Mouse (Mus musculus) urinary bladder, adult 18-20 months (tissue): ENCODE measurements around the gene Gpsm3.
A peak's percentile ranks its signal among the peaks of the same experiment; 100 is the strongest.

Experiments used
- DNase-seq, 2 experiments: peaks; one replicate each; pipeline ENCODE4 v3.0.0; 2022; ENCODE audit warnings: low spot score in 2 of 2, mixed read lengths in 2 of 2

The Gpsm3 gene

DNA sequence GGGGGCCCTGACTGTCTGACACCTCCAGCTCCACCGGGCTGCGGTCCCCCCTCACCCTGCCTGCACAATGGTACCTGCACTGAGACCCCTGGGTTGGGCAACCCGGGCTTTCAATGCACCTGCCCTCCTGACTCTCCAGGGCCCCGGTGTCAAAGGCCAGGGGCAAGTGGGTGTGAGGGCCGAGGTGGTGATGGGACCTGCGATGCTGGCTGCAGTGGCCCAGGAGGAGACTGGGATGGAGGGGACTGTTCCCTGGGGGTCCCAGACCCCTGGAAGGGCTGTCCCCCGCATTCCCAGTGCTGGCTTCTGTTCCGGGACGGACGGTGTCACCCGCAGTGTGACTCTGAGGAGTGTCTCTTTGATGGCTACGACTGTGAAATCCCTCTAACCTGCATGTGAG, 7.1 kb upstream of the Gpsm3 start:
- DNase-seq, result no peak

- DNase-seq, result no peak
Observed at GRCm38 (mm10) chr17:34583397-34583796, 6.2 kb upstream of the Gpsm3 start.

- DNase-seq, result no peak
Observed at GRCm38 (mm10) chr17:34583819-34584218, 5.8 kb upstream of the Gpsm3 start.

DNA sequence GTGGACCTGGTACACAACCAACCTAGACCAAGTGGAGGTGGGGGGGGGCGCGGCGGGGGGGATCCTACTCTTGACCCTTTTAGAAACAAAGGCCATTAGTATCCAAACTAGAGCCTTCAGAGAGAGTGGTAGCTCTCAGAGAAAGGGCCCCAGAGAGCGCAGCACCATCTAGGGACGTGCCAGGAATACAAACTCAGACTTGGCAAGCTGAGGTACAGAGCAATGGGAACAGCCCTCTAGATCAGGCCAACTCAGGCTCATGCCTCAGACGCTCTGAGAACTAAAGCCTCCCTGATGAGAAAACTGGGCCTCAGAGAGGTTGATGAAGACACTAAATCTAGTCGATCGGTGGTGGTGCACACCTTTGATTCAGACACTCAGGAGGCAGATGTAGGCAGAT, 4.5 kb upstream of the Gpsm3 start:
- no peak for DNase-seq

DNA sequence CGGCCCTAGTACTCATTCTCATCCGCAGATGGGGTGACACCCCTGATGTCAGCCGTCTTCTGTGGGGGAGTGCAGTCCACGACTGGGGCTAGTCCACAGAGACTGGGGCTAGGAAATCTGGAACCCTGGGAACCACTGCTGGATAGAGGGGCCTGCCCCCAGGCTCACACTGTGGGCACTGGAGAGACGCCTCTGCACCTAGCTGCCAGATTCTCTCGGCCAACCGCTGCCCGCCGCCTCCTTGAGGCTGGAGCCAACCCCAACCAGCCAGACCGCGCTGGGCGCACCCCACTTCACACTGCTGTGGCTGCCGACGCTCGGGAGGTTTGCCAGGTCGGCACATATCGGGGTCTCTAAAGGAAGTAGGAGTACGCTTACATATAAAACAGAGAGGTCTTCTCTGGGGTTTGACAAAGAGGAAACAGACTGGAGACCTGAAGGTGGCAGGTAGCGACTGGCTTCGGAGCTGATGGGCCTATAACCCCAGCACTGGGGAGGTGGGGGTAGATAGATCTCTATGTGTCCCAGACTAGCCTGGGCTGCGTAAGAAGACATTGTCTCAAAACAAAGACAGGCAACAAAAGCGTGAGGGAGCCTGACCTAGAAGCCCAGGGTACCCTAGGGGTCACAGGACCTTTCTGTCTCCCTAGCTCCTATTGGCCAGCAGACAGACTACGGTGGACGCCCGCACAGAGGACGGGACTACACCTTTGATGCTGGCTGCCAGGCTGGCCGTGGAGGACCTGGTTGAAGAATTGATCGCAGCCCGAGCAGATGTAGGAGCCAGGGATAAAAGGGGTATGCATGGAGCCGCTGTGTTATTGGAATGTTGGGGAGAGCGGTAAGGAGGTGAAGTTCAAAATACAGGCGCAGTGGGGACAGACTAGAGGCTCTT, 3.5 kb upstream of the Gpsm3 start:
- no peak for DNase-seq

GRCm38 (mm10) chr17:34586796-34587422, 2.7 kb upstream of the Gpsm3 start:
- DNase-seq, result no peak

GRCm38 (mm10) chr17:34587423-34587811, 2.2 kb upstream of the Gpsm3 start:
- DNase-seq, result peak; percentile 95 to 96

- no peak for DNase-seq
Observed at GRCm38 (mm10) chr17:34587814-34588213, 1.8 kb upstream of the Gpsm3 start.

DNA sequence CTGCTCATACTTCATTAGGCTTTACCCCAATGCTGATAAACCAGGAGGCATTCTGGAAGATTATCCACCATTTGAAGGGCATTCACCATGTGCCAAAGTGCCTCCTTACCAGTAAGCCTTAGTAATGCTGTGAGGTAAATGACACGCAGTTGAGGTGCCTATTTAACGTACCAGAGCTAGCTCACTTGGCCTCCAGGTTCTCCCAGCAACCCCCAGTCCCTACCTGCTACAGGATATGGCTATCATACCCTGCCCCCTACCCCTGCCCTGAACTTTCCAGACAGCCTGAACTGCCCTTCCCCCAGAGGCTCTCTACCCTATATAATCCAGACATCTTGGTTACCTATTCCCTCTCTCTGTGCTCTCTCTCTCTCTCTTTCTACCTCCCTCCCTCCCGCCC, 839 bp upstream of the Gpsm3 start:
- no peak for DNase-seq

GRCm38 (mm10) chr17:34589206-34589605, 400 bp upstream of the Gpsm3 start:
- DNase-seq, result no peak

DNA sequence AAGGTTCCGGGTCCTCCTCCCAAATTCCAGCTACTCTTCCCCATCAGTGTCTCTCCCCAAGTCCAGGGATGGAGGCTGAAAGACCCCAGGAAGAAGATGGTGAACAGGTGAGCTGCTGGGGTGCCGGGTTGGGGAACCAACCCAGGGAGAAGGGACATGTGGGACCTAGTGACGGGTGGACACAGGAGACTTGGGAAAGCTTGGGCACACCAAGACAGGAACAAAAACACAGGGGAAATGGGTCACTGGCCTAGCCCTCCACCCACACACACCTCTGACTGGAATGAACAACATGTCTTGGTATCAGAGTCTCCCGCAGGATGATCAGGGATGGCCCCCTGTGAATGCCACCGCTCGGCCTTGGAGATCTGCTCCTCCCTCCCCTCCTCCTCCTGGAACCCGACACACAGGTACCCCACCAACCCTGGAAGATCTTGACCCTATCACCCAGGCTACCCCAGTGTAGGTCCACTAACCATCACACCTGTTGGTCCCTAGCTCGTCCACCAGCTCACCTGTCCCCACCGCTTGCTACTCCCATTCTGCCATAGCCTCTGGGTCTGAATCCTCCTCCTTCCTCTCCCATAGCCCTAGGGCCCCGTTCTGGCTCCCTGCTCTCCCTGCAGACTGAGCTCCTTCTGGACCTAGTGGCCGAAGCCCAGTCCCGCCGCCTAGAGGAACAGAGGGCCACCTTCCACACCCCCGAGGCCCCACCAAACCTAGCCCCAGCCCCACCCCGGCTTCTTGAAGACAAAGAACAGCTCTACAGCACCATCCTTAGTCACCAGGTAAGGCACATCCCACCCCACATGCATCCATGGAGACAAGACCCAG, 765 bp downstream of the Gpsm3 start:
- DNase-seq, result no peak

DNA sequence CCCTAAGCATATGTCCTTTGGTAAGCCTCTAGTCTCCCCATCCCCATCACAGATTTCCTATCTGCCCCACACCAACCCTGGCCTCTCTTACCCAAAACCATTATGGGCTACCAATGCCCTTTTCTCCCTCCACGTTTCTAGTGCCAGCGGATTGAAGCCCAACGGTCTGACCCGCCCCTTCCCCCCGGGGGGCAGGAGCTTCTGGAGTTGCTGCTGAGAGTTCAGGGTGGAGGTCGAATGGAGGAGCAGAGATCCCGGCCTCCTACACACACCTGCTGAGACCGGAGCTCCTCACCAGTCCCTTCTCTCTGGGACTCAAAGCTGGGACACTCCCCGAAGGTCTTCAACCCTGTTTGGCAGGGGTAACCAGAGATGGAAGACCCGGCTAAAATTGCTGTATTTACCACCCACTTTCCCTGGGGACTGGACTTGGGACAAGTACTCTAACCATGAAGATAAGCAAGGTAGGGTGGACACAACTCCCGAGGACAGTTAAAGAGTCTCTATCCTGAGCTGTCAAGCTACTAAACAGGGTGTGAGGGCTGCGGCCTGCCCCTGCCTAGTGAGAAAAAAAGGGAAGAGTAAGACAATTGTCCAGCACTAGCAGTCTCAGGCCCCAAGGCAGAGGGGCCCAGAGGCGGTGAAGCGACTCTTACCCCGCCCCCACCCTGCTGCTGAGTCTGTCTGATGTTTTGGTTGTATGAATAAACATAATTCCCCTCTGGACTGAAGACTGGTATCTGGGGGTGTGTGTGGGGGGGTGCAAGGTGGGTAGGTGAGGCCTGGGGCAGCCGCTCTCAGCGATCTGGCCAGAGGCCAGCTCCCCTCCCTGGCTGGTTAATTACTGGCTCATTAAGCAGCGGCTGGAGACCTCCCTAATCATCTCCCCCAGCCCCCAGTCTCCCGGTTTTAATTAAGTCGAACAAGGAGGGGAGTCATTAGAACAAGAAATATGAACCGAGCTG, 1.7 kb downstream of the Gpsm3 start, which contains the start of gene Pbx2:
Gene Pbx2, plus strand, starts transcription at position 238 of the 965 bp plus-strand sequence.
- DNase-seq, result no peak

GRCm38 (mm10) chr17:34591994-34592375, 2.4 kb downstream of the Gpsm3 start:
- DNase-seq, result peak in 1 of 2 experiments; percentile 85

DNA sequence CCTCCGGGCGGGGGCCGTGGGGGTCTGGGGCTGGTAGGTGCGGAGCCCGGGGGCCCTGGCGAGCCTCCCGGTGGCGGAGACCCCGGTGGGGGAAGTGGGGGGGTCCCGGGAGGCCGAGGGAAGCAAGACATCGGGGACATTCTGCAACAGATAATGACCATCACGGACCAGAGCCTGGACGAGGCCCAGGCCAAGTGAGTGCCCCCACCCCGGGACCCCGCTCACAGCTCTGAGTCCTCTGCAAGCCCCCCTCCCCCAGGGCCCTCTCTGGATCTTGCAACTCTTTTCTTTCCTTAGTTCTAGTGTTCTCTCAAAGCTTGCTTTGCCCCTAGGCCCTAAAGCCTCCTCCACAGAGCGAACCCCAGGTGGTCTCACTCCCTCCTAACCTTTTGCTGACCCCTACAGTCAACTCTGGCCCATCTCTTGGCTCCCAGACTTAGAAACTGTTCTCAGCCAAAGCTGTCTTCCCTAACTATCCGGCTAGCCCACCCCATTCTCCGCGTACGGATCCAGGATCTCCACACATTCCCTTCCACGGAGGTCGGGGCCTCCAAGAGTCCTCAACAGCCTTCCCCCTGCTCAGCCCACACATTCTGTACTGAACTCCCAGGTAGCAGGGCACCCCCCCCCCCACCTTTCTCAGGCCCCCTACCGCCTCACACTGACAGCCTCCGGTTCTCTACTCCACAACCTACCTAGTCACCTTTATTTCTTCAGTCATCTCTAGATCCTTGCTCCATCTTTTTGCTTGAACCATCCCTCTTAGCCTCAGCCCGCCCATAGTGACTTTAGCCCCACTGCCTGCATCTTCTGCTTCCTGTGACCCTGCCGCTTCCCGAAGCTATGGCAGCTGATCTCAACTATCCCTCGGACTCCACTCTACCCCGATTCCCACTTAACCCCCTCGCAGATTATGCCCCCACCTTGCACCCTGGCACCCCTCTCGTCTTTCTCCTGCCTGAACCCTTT, 3.3 kb downstream of the Gpsm3 start:
- DNase-seq, result no peak

DNA sequence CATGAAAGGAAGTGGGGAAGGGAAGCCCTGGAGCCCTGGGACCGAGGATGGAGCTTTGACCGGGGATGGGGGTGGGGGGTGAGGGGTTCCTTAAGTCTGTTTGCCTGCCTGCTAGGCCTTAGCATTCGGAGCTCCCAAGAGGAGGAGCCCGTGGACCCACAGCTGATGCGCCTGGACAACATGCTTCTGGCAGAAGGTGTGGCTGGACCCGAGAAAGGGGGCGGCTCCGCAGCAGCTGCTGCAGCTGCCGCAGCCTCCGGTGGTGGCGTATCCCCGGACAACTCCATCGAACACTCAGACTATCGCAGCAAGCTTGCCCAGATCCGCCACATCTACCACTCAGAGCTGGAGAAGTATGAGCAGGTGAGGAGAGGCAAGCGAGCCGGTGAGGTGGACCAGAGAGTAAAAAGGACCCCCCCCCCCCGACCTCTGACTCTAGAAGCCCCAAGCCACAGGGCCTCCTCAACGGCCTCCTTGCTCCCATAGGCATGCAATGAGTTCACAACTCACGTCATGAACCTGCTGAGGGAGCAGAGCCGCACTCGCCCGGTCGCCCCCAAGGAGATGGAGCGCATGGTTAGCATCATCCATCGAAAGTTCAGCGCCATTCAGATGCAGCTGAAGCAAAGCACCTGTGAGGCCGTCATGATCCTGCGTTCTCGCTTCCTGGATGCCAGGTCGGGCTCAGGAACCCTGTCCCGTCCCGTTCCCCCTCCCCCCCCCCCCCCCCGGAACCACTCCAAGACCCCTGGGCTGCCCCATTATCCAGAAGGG, 4.3 kb downstream of the Gpsm3 start:
- DNase-seq, result no peak

DNA sequence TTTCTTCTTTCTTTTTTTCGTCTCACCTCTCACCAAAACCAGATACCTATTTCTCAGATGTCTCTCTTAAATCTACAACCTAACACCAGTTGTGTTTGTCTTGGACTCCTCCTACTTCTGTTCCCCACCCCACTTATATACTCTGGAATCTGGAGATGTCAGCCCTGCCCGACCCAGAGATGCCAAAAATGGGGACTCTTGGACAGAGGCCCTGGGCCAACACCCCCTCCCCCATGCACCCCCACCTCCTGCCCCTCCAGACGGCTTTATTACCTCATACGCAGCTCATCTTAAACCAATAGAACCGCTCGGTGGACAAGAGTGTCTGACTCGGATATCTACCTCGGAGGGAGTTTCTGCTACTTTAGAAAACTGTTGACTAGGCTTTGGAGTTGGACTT, 6.5 kb downstream of the Gpsm3 start:
- DNase-seq, result no peak

- no peak for DNase-seq
Observed at GRCm38 (mm10) chr17:34597566-34598095, 8.0 kb downstream of the Gpsm3 start, which contains the start of gene Ager. TSS of gene Ager (plus strand) at chr17:34597862.

- no peak for DNase-seq
Observed at GRCm38 (mm10) chr17:34599891-34600290, 10.3 kb downstream of the Gpsm3 start.

- no peak for DNase-seq
Observed at GRCm38 (mm10) chr17:34601796-34602195, 12.2 kb downstream of the Gpsm3 start.
